ENCODE assay signal across 10 mouse cellular contexts in genomic region chr2:105682634-105683351, GRCm38 (mm10). TPM values are rescaled to one million over a fixed set of nuclear protein-coding genes. Genes with fewer than 3 reads are reported as not detected.
DNase-seq lines count a peak whose midpoint lies in the region; ATAC-seq lines count a peak whose summit lies in the region.
"Had no signal": no experiment of that assay in that cellular context is flagged by ENCODE, and none has a peak within 500 bp of the region (broad histone marks: within the 10 kb centered on the region; RNA-seq: fewer than 3 reads in every experiment).

No protein-coding gene starts in this region.

- ATAC-seq in liver, embryonic 13.5 days (ENCODE audit: low read depth) = no peak

- H3K27ac ChIP-seq in forebrain, embryonic 10.5 days = peak overlapping the region; percentile 99
- H3K27ac ChIP-seq in liver, embryonic 13.5 days = no peak overlapping the region

- no peak overlapping the region for H3K9ac ChIP-seq in liver, embryonic 13.5 days
- H3K9ac ChIP-seq: lung, embryonic 14.5 days had no signal

- no peaks in the 10 kb centered on the region for H3K9me3 ChIP-seq in forebrain, embryonic 10.5 days
- H3K9me3 ChIP-seq in liver, embryonic 13.5 days (replicated peaks) = no peaks in the 10 kb centered on the region

- DNase-seq in testis, postnatal 10 days (ENCODE audit: low spot score) = peak; percentile 37
- no peak for DNase-seq in testis, postnatal 14 days (ENCODE audit: low spot score)
- peak; percentile 28 for DNase-seq in forebrain, embryonic 10.5 days (ENCODE audit: extremely low spot score, low spot score)
- DNase-seq in liver, embryonic 13.5 days = no peak
- peak; percentile 72 for DNase-seq in retina, postnatal 1 day
- no peak for DNase-seq in lung, postnatal 36 days
- no peak for DNase-seq in urinary bladder, adult 18-20 months (ENCODE audit: low spot score in 2 of 2)
- DNase-seq in adrenal gland, postnatal 4 days (ENCODE audit: low spot score in 2 of 2) = no peak
- DNase-seq: kidney, adult 9 months; lung, embryonic 14.5 days had no signal

- H3K4me1 ChIP-seq in forebrain, embryonic 10.5 days = peaks cover 94% of the 10 kb centered on the region
- H3K4me1 ChIP-seq in liver, embryonic 13.5 days (replicated peaks) = peaks cover 15% of the 10 kb centered on the region; the same call in 1 of the 2 replicates

- H3K36me3 ChIP-seq in forebrain, embryonic 10.5 days (replicated peaks) = peaks cover 66% of the 10 kb centered on the region
- H3K36me3 ChIP-seq in liver, embryonic 13.5 days = no peaks in the 10 kb centered on the region

- peaks cover 98% of the 10 kb centered on the region for H3K27me3 ChIP-seq in forebrain, embryonic 10.5 days (ENCODE audit: poor library complexity, severe bottlenecking)
- peaks cover 97% of the 10 kb centered on the region for H3K27me3 ChIP-seq in liver, embryonic 13.5 days

- H3K4me3 ChIP-seq in forebrain, embryonic 10.5 days = peak overlapping the region; percentile 88
- H3K4me3 ChIP-seq in liver, embryonic 13.5 days (replicated peaks) = no peak overlapping the region

- WGBS in forebrain, embryonic 10.5 days = 8% methylated on average over 21 of the region's 21 CpGs
- under 1% methylated on average over 21 of the region's 21 CpGs for WGBS in liver, embryonic 13.5 days (ENCODE audit: insufficient replicate concordance)

- H3K4me2 ChIP-seq in liver, embryonic 13.5 days = peak overlapping the region; percentile 41; the same call in 1 of the 2 replicates
- H3K4me2 ChIP-seq: lung, embryonic 14.5 days had no signal

RNA-seq across cellular contexts. Expression of gene Pax6, which starts 14.1 kb away (rescaled TPM):
- polyA plus RNA-seq in forebrain, embryonic 10.5 days (2016; fragmentation: Nextera tagmentation; extraction: Ambion mirVana) = 76.8 and 79.6 TPM in 2 replicates
- polyA plus RNA-seq in liver, embryonic 13.5 days (2015; fragmentation: Nextera tagmentation; extraction: Ambion mirVana) = 0.05 and 0.07 TPM in 2 replicates
- total RNA-seq in adrenal gland, postnatal 4 days (2021) = 1 to 10 TPM; 1.1 to 4.5 TPM
- polyA plus RNA-seq: lung, embryonic 14.5 days had no signal

Comparison
In these comparisons a context has a peak if more than half of its experiments do, and no peak if none do; other contexts are left out.
1. DNase-seq: peak in testis, postnatal 10 days (single experiment), forebrain, embryonic 10.5 days (single experiment) and retina, postnatal 1 day (single experiment); none in testis, postnatal 14 days (single experiment), liver, embryonic 13.5 days (single experiment), lung, postnatal 36 days (single experiment), urinary bladder, adult 18-20 months (0 of 2) and adrenal gland, postnatal 4 days (0 of 2).
2. RNA of gene Pax6, which starts 14.1 kb away (polyA plus RNA-seq): 76.8 to 79.6 TPM in forebrain, embryonic 10.5 days; 0.05 to 0.07 TPM in liver, embryonic 13.5 days; every median in the first group is over 10 times any median in the second.